Mouse (Mus musculus) liver, postnatal 0 days (tissue): Measurements from ENCODE around the gene Trim7.

Source experiments
- CTCF ChIP-seq: sonication (generic); IDR thresholded peaks from 2 replicates; pipeline ENCODE4 v1.5.1; 2016; ENCODE audit warnings: antibody characterized with exemption, low read depth
- EP300 ChIP-seq: IDR thresholded peaks from 2 replicates; pipeline ENCODE4 v1.6.1; 2016; ENCODE audit warnings: antibody characterized with exemption, low read depth, mild to moderate bottlenecking

DNA sequence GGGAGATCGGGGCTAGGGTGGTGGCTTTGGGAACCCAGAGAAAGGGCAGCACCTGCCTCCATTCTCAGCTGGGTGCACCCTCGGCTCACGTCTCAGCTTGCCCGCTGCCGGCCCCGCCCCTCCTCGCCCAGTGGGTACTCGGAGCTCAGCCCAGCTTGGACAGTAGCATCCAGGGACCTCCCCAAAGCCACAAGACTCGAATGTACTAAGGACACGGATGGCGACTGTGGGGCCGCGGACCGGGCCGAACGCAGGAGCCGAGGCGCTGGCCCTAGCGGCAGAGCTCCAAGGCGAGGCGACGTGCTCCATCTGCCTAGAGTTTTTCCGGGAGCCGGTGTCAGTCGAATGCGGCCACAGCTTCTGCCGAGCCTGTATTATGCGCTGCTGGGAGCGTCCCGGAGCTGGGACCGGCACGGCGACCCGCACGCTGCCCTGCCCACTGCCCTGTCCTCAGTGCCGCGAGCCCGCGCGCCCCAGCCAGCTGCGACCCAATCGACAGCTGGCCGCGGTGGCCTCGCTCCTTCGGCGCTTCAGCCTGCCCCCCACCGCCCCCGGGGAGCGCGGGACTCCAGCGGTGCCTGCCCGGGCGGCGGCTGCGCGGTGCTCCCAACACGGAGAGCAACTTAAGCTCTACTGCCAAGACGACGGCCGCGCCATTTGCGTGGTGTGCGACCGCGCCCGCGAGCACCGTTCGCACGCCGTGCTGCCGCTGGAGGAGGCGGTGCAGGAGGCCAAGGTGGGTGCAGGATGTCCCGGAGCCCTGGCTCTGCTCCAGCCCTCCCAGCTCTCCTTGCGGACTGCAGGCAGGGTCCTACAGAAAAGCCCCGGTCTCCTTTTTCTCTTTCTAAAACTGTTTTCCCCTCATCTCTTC lies 11.6 kb downstream of the Trim7 start:
- TF ChIP-seq CTCF (no peak), EP300 (no peak)
